Mouse (Mus musculus) embryonic fibroblast, embryonic 13.5 days (primary cell): ENCODE results near the gene Bdh1.

ENCODE experiments used
- CTCF ChIP-seq: IDR thresholded peaks from 2 replicates; pipeline ENCODE4 v1.5.1; 2011; ENCODE audit warnings: mild to moderate bottlenecking, control low read depth, low read length, moderate library complexity, borderline replicate concordance; ENCODE audit not compliant: insufficient read depth
- POLR2A ChIP-seq: IDR thresholded peaks from 2 replicates; pipeline ENCODE4 v1.6.1; 2011; ENCODE audit warnings: low read depth, mild to moderate bottlenecking, control low read depth, low read length, moderate library complexity

- no peak for TF ChIP-seq CTCF
- TF ChIP-seq POLR2A = no peak
Measured at GRCm38 (mm10) chr16:31493550-31493965, 71.5 kb downstream of the Bdh1 start.
